Mouse (Mus musculus): ENCODE measurements around the gene Rilpl1. TPM values are rescaled to one million over a fixed set of nuclear protein-coding genes. Genes with fewer than 3 reads are reported as not detected.

Rilpl1 gene
- polyA plus RNA-seq, 1 experiment, result 4.2 TPM

DNA sequence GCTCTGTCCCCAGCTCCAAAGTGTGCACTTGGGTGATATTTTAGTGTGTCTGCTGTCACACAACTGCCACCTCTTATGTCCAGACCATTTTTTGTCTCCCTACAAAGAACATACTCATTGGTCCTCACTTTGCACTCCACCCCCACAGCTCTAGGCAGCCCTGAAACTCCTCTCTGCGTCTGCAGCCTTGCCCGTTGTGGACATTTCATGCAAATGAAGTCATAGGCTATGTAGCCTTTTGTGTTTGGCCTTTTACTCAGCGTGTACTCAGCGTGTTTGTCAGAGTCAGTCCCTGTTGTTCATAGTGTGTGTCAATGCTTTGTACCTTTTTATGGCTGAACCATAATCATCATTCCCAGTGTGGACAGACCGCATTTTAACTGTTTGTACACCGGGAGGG, 81.7 kb downstream of the Rilpl1 start:
- TF ChIP-seq GATA1 (IDR thresholded peaks at IDR 0.05; ENCODE audit: low read length), result no peak

GRCm38 (mm10) chr5:124446301-124446881, 84.8 kb downstream of the Rilpl1 start:
- TF ChIP-seq GATA1 (IDR thresholded peaks at IDR 0.05; ENCODE audit: low read length), result no peak

- no peak for TF ChIP-seq GATA1 (IDR thresholded peaks at IDR 0.05; ENCODE audit: low read length)
These were observed 85.4 kb downstream of the Rilpl1 start for GRCm38 (mm10) chr5:124445621-124446293.

- no peak for TF ChIP-seq GATA1 (IDR thresholded peaks at IDR 0.05; ENCODE audit: low read length)
These were observed 86.3 kb downstream of the Rilpl1 start for GRCm38 (mm10) chr5:124444661-124445561.

DNA sequence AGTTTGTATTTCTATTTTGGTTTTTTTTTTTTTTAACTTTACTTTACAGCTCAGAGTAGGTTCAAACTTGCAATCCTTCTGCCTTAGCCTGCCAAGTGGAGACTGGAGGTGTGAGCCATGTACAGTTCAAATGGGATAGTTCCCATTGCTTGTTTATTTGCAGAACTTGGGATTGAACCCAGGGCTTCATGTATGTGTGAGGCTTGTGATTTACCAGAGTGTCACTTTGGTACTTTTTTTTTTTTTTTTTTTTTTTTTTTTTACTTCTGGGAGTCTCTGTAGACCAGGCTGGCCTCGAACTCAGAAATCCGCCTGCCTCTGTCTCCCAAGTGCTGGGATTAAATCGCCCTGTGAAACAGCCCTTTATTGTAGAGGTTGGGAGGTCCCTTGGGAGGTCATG, 87.0 kb downstream of the Rilpl1 start:
- no peak for TF ChIP-seq GATA1 (IDR thresholded peaks at IDR 0.05; ENCODE audit: low read length)

Other genes with a start within 250 kb of the Rilpl1 start
- 2.8 and 3.0 TPM in 2 replicates for gene Mphosph9, start 203.4 kb downstream of the Rilpl1 start, polyA plus RNA-seq (2012)
- 5.3 and 6.9 TPM in 2 replicates for gene 2810006K23Rik, start 203.3 kb downstream of the Rilpl1 start, polyA plus RNA-seq (2012)
- 208 and 230 TPM in 2 replicates for gene Cdk2ap1, start 168.3 kb downstream of the Rilpl1 start, polyA plus RNA-seq (2012)
- 20.2 and 29.8 TPM in 2 replicates for gene Sbno1, start 105.4 kb downstream of the Rilpl1 start, polyA plus RNA-seq (2012)
- 334 and 369 TPM in 2 replicates for gene Kmt5a, start 91.5 kb downstream of the Rilpl1 start, polyA plus RNA-seq (2012)
- 25.3 and 30.6 TPM in 2 replicates for gene Rilpl2, start 53.0 kb downstream of the Rilpl1 start, polyA plus RNA-seq (2012)
- 30.2 and 35.0 TPM in 2 replicates for gene Snrnp35, start 48.3 kb downstream of the Rilpl1 start, polyA plus RNA-seq (2012)
- 105 and 184 TPM in 2 replicates for gene Tmed2, start 9.3 kb upstream of the Rilpl1 start, polyA plus RNA-seq (2012)
- gene Ddx55, start 21.5 kb upstream of the Rilpl1 start, polyA plus RNA-seq (2012), result 17.9 and 38.4 TPM in 2 replicates
- gene Eif2b1, start 47.7 kb upstream of the Rilpl1 start, polyA plus RNA-seq (2012), result 7.9 and 8.9 TPM in 2 replicates
- gene Gtf2h3, start 47.7 kb upstream of the Rilpl1 start, polyA plus RNA-seq (2012), result 2.8 and 5.6 TPM in 2 replicates
- 8.2 and 8.5 TPM in 2 replicates for gene Atp6v0a2, start 97.2 kb upstream of the Rilpl1 start, polyA plus RNA-seq (2012)
- gene Dnah10, start 193.7 kb upstream of the Rilpl1 start, polyA plus RNA-seq (2012), result not detected in 2 replicates

All from G1E-ER4 (cell line).